Mouse (Mus musculus) spleen, adult 2 months (tissue): ENCODE measurements at regions not wholly inside any gene's neighbourhood (a gene's known extent, or its start where the extent isn't known, plus 50 kb on each side); places are given as distances from the start of the nearest gene placed in this dataset.

Experiments
- DNase-seq, 2 experiments: peaks; one replicate each; pipeline versions ENCODE4 v3.0.0 to v3.0.0-alpha.2; 2012 to 2021; ENCODE audit warnings: low spot score in 2 of 2, low read depth in 1 of 2
- H3K27ac ChIP-seq: fragments of 200-500 bp; 2 replicates; pipeline ENCODE4 v1.5.1; 2012; ENCODE audit warnings: low read length, inconsistent platforms; ENCODE audit not compliant: insufficient read depth
- H3K27me3 ChIP-seq: fragments of 200-500 bp; 2 replicates; pipeline ENCODE4 v1.6.1; 2012; ENCODE audit warnings: mild to moderate bottlenecking, moderate library complexity, low read length, inconsistent platforms; ENCODE audit not compliant: control insufficient read depth, insufficient read depth
- H3K36me3 ChIP-seq: fragments of 200-500 bp; 2 replicates; pipeline ENCODE4 v1.6.1; 2012; ENCODE audit warnings: mild to moderate bottlenecking, low read length, inconsistent platforms; ENCODE audit not compliant: control insufficient read depth, insufficient read depth
- H3K4me1 ChIP-seq: fragments of 200-500 bp; 2 replicates; pipeline ENCODE4 v1.6.1; 2011; ENCODE audit warnings: inconsistent platforms; ENCODE audit not compliant: control insufficient read depth, insufficient read depth, insufficient read length
- H3K4me3 ChIP-seq: fragments of 200-500 bp; 2 replicates; pipeline ENCODE4 v1.5.1; 2011; ENCODE audit warnings: mild to moderate bottlenecking, inconsistent platforms; ENCODE audit not compliant: insufficient read depth, insufficient read length; ENCODE audit errors: extremely low read depth
- CTCF ChIP-seq: fragments of 200-500 bp; IDR thresholded peaks from 2 replicates; pipeline ENCODE4 v1.5.1; 2011; ENCODE audit warnings: mild to moderate bottlenecking, inconsistent platforms; ENCODE audit not compliant: insufficient read depth, insufficient read length, insufficient replicate concordance; ENCODE audit errors: extremely low read depth
- POLR2A ChIP-seq: fragments of 200-500 bp; IDR thresholded peaks from 2 replicates; pipeline ENCODE4 v1.6.1; 2011; ENCODE audit warnings: low read depth, low read length, inconsistent platforms
- WGBS: fragments of 180-500 bp; shearing (Covaris S2); methylation state at CpG from one replicate; pipeline ENCODE4 v1.1.7; 2018; 5-methylcytosine and 5-hydroxymethylcytosine counted together

DNA sequence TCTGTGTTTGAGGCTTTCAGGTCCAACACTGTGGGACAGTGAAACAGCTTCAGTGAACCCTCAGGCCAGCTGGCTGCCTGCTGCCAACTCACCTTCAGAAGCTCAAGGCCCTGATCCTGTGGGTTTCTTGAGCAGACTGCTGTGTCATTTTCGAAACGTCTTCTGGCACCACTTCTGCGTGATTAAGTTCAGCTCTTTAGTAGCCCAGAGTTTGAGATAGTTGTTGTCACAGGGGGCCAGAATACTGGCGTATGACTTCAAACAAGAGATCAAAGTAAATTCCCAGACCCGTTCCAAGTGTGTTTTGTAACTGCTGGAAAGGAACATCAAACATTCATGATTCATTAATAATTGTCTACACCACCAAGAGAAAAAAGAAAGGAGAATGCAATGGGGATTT is 236.9 kb downstream of the Snx13 start:
- 46% methylated on average over 5 of the region's 5 CpGs for WGBS
- H3K4me1 ChIP-seq, result no peaks in the 10 kb centered on the region
- no peaks in the 10 kb centered on the region for H3K36me3 ChIP-seq
- H3K4me3 ChIP-seq, result no peak overlapping the region
- no peak for DNase-seq
- H3K27ac ChIP-seq, result no peak overlapping the region
- no peak for TF ChIP-seq POLR2A
- no peak for TF ChIP-seq CTCF
- no peaks in the 10 kb centered on the region for H3K27me3 ChIP-seq

DNA sequence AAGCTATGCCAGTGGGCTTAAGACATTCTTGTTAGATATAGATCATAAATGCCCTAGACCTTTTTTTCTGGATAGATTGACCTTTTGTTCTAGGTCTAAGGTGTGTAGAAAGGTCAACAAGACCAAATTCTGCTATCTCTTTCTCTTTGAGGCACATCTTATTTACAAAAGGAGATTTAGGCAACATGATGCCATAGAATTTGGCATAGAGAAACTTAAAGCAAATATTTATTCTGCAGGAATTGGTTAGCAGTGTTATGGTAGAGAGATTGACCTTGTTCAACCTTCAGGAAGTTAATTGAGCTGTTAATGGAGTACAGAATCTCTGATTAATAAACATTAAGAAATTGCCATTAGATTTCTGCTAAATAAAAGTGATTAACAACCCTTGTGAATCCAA is 236.4 kb downstream of the Snx13 start:
- no peak overlapping the region for H3K4me3 ChIP-seq
- no peaks in the 10 kb centered on the region for H3K27me3 ChIP-seq
- H3K27ac ChIP-seq, result no peak overlapping the region
- TF ChIP-seq CTCF, result no peak
- TF ChIP-seq POLR2A, result no peak
- no peak for DNase-seq
- H3K4me1 ChIP-seq, result no peaks in the 10 kb centered on the region
- no peaks in the 10 kb centered on the region for H3K36me3 ChIP-seq

DNA sequence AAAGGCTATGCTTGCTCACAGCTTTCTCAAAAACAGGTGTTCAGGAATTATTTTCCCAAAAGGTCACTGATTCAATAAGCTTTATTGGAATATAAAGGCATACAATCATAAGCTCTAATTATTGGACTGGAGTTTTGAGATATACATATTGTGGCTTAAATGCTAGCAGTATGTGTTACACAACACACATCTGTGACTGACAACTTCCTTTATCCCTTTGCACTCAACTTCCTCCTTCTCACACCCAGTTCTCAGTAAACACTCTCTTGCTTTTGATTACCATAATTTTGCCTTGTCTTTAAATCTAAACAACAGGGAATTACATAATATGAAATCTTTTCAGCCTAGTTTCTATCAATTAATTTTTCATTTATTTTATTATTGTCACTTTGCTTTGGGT is 222.5 kb downstream of the Snx13 start:
- Histone ChIP-seq H3K4me3 (no peak overlapping the region), H3K4me1 (no peaks in the 10 kb centered on the region), H3K27ac (no peak overlapping the region), H3K27me3 (no peaks in the 10 kb centered on the region), H3K36me3 (no peaks in the 10 kb centered on the region)
- DNase-seq, result no peak
- TF ChIP-seq CTCF (no peak), POLR2A (no peak)

DNA sequence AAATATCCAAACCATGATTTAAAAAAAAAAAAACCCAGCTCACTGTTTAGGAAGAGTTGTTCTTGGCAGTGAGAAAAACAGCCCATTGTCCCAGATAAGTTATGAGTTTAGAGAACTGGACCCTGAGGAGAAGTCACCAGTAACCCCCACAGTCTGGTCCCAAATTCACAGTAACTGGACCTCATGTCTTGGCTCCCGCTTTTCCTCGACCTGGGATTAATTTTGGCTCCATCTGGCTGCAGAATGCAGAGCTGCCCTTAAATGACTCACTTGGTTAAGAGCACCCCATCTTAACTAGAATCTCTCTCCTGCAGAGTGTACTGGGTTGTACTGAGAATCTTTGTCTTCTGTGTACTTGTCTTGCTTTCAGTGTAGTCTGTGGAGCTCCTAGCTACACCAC is 221.0 kb downstream of the Snx13 start:
- Histone ChIP-seq H3K27me3 (no peaks in the 10 kb centered on the region), H3K4me3 (no peak overlapping the region), H3K4me1 (no peaks in the 10 kb centered on the region), H3K36me3 (no peaks in the 10 kb centered on the region), H3K27ac (no peak overlapping the region)
- WGBS, result 83% methylated on average over 2 of the region's 2 CpGs
- TF ChIP-seq CTCF (no peak), POLR2A (no peak)
- DNase-seq, result no peak

DNA sequence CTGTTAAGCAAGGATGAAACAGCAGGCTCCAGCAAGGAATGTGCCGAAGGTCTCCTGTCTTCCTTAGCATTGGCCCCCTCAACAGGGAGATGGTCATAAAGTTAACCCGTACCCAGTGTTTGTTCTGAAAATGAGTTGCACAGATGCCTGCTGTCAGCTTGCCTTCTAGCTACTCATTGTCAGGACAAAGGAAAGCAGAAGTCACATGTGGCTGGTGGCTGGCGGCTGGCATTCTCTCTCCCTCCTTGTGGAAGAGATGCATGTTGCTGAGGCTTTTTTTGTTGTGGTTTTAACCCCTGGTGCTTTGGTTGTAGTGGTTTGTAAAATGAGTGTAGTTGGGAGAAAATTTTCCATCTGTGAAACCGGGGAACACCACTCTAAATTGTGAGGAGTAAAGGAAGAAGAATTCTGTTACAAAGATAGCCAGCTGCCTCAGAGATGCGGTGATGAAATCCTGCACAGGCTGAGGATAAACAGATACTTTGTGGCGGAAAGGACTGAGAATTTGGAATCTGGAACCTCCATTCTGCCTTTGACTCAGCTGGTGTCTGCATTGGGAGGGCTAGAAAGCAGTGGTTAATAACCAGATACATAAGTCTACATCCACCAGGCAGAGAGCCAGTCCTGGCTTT is 220.2 kb downstream of the Snx13 start:
- H3K4me3 ChIP-seq, result no peak overlapping the region
- no peaks in the 10 kb centered on the region for H3K27me3 ChIP-seq
- DNase-seq, result no peak
- TF ChIP-seq POLR2A, result no peak
- no peak for TF ChIP-seq CTCF
- H3K36me3 ChIP-seq, result no peaks in the 10 kb centered on the region
- no peaks in the 10 kb centered on the region for H3K4me1 ChIP-seq
- no peak overlapping the region for H3K27ac ChIP-seq
- 37% methylated on average over 6 of the region's 6 CpGs for WGBS

DNA sequence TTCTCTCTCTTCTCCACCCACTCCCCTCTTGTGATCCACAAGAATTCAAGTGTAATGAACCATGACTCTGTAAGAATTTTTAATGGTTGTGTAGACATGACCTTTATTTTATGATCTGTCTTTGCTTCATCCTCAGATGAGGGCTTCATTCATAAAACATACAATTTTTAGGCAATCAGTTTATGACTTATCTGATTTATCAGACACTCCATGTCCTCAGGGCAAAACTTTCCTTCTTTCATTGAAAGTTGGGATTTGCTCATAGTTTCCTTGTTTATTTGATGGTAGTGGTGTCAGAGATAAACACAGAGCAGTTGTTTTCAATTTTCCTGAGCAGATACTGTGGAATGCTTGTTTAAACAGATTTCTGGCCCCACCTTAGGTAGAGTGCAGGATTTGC is 212.8 kb downstream of the Snx13 start:
- Histone ChIP-seq H3K4me1 (no peaks in the 10 kb centered on the region), H3K27me3 (no peaks in the 10 kb centered on the region), H3K36me3 (no peaks in the 10 kb centered on the region), H3K27ac (no peak overlapping the region), H3K4me3 (no peak overlapping the region)
- DNase-seq, result no peak
- TF ChIP-seq POLR2A (no peak), CTCF (no peak)

DNA sequence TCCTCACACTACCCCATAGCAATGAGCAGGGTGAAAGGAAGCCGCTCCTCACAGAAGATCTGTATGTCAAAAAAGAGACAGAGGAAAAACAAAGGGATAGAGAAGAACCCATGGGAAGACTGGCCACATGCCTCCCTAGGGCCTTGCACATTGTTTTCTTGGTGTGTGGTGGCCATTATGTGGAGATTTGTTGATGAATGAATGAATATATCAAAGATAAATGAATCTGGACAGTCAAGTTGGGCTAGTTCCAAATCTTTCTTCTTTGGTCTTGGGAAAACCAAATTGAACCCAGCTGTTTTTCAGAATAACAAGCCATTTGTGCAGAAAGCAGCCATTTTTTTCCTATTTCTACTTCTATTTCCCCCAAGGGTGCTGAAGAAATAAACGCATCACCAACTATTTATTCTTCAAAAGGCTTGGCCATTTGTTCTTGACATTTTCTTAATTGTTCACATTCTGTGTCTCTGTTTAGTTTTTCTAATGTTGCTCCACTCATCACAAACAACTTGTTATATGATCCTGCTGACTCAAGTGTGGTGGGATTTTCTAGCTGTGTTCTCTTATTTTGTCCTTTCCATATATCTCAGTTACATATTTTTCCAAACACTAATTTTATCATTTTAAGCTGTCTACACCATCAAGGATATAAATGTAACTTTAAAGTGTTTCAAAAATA is 208.9 kb downstream of the Snx13 start:
- Histone ChIP-seq H3K4me3 (no peak overlapping the region), H3K36me3 (no peaks in the 10 kb centered on the region), H3K27me3 (no peaks in the 10 kb centered on the region), H3K27ac (no peak overlapping the region), H3K4me1 (no peaks in the 10 kb centered on the region)
- no peak for DNase-seq
- WGBS, result 95% methylated on average over 2 of the region's 2 CpGs
- TF ChIP-seq POLR2A (no peak), CTCF (no peak)
